Mouse (Mus musculus): ENCODE data around the gene Pnliprp2.

DNA sequence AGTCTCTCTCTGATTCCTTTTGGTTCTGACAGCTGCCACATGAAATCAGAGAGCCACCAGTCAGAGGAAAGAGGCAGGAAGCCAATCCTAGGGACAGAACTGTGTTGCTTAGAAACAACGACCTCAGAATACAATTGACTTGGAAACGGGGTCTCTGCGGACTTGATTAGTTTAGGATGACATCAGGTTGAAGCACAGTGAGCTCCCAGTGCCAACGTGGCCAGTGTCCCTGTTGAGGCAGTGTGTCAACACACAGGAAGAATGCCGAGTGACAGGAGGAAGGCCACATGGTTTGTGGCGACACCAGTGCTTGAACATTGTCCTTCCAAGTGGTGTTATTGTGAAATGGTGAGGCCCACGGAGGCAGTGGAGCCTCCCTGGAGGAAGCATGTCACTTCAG lies 24.4 kb downstream of the Pnliprp2 start:
- TF ChIP-seq CTCF (conservative IDR thresholded peaks at IDR 0.05; ENCODE audit: insufficient read depth, insufficient read length, low read depth, low read length): no peak
- TF ChIP-seq POLR2A (IDR thresholded peaks at IDR 0.05; ENCODE audit: low read depth, low read length): no peak

Data from kidney, adult 2 months (tissue).